Mouse (Mus musculus) testis, adult 2 months (tissue): ENCODE results near the gene Nab1.

Experiments
- CTCF ChIP-seq: fragments of 200-500 bp; IDR thresholded peaks from 2 replicates; pipeline ENCODE4 v1.5.1; 2012; ENCODE audit warnings: low read depth, mild to moderate bottlenecking, inconsistent platforms, low read length, moderate library complexity; ENCODE audit not compliant: control insufficient read depth, insufficient read depth, insufficient replicate concordance
- POLR2A ChIP-seq: fragments of 200-500 bp; IDR thresholded peaks from 2 replicates; pipeline ENCODE4 v1.6.1; 2012; ENCODE audit warnings: low read depth, mild to moderate bottlenecking, inconsistent platforms, low read length, moderate library complexity; ENCODE audit not compliant: control insufficient read depth

DNA sequence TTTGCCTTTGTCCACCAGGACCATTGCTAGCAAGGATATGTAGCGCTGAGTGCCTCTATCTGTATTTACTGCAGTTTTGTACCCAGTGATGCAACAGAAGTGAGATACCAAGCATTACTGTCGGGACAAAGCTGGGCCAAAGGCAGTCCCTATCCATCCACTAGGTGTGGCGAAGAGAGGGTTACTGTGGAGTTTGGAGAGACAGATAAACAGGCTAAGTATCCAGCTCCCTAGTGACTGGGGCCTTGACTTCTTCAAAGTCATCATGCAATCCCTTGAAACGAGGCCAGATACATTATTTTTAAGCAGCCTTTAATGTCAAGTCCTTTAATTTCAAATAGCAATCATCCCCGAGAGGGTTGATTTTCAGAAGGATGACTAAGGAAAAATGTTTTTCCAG lies 47.0 kb upstream of the Nab1 start:
- TF ChIP-seq CTCF, result no peak
- no peak for TF ChIP-seq POLR2A
